Mouse (Mus musculus) midbrain, postnatal 0 days (tissue): ENCODE results near the gene Arl5c. TPM values are rescaled to one million over a fixed set of nuclear protein-coding genes. Genes with fewer than 3 reads are reported as not detected.
A peak's percentile ranks its signal among the peaks of the same experiment; 100 is the strongest.

Experiments used
- ATAC-seq: fragments of 200-750 bp; cut with Nextera tagmentation; 2 replicates; pipeline ENCODE4 v1.8.0; 2017; ENCODE audit warnings: moderate number of reproducible peaks, mild to moderate bottlenecking, moderate TSS enrichment, moderate library complexity; ENCODE audit not compliant: low FRiP score
- DNase-seq: peaks from one replicate; pipeline ENCODE4 v3.0.0-alpha.2; 2015; ENCODE audit warnings: low spot score
- H3K27ac ChIP-seq: fragments of 300-500 bp; sonication (generic); 2 replicates; pipeline ENCODE4 v1.5.1; 2014; ENCODE audit warnings: low read depth, mild to moderate bottlenecking, low read length, mixed read lengths
- H3K27me3 ChIP-seq: fragments of 300-500 bp; sonication (generic); 2 replicates; pipeline ENCODE4 v1.6.1; 2014; ENCODE audit warnings: low read length, control low read depth, mixed read lengths; ENCODE audit not compliant: insufficient read depth
- H3K36me3 ChIP-seq: fragments of 300-500 bp; sonication (generic); 2 replicates; pipeline ENCODE4 v1.6.1; 2014; ENCODE audit warnings: low read length, control low read depth, mixed read lengths; ENCODE audit not compliant: insufficient read depth
- H3K4me1 ChIP-seq: fragments of 300-500 bp; sonication (generic); 2 replicates; pipeline ENCODE4 v1.6.1; 2014; ENCODE audit warnings: mild to moderate bottlenecking, control low read depth, antibody characterized with exemption, low read length, mixed read lengths; ENCODE audit not compliant: insufficient read depth
- H3K4me2 ChIP-seq: fragments of 300-500 bp; sonication (generic); 2 replicates; pipeline ENCODE4 v1.6.1; 2014; ENCODE audit warnings: low read depth, mild to moderate bottlenecking, low read length, mixed read lengths; ENCODE audit not compliant: poor library complexity, severe bottlenecking
- H3K4me3 ChIP-seq: fragments of 300-500 bp; sonication (generic); 2 replicates; pipeline ENCODE4 v1.5.1; 2014; ENCODE audit warnings: low read depth, mild to moderate bottlenecking, low read length, moderate library complexity
- H3K9ac ChIP-seq: fragments of 300-500 bp; sonication (generic); replicated peaks from 2 replicates; pipeline ENCODE4 v1.6.1; 2014; ENCODE audit warnings: mild to moderate bottlenecking, low read length, moderate library complexity, mixed read lengths; ENCODE audit not compliant: poor library complexity, severe bottlenecking
- H3K9me3 ChIP-seq: fragments of 300-500 bp; sonication (generic); 2 replicates; pipeline ENCODE4 v1.6.1; 2016; ENCODE audit warnings: low read length, control low read depth
- CTCF ChIP-seq: IDR thresholded peaks from 2 replicates; pipeline ENCODE4 v1.5.1; 2016; ENCODE audit warnings: antibody characterized with exemption, mild to moderate bottlenecking
- WGBS: fragments of 180-500 bp; shearing (Covaris S2); extraction: QIAGEN DNeasy Blood & Tissue Kit; methylation state at CpG from one replicate; pipeline ENCODE4 v1.1.7; 2014; 5-methylcytosine and 5-hydroxymethylcytosine counted together
- polyA plus RNA-seq: library from polyadenylated mRNA; unstranded; fragments of >200 nt; fragmentation: Nextera tagmentation; extraction: Ambion mirVana; gene quantifications from 2 replicates; pipeline ENCODE4 v1.2.1, GENCODE M21; 2015
- total RNA-seq: library from RNA; depleted of rRNA; stranded (reverse); fragments of >200 nt; gene quantifications from 2 replicates; pipeline ENCODE4 v1.2.3, GENCODE M21; 2014

Arl5c gene
- total and polyA plus RNA-seq, 2 experiments from 2014 or later = 1.1 to 2.9 TPM

GRCm38 (mm10) chr11:97972434-97972833 is 23.5 kb downstream of the Arl5c start:
- 0 out of 2 replicates have a peak, but pooled peaks have one; percentile 16 for TF ChIP-seq CTCF
- ATAC-seq = no peak
- H3K4me3 ChIP-seq = no peak overlapping the region

DNA sequence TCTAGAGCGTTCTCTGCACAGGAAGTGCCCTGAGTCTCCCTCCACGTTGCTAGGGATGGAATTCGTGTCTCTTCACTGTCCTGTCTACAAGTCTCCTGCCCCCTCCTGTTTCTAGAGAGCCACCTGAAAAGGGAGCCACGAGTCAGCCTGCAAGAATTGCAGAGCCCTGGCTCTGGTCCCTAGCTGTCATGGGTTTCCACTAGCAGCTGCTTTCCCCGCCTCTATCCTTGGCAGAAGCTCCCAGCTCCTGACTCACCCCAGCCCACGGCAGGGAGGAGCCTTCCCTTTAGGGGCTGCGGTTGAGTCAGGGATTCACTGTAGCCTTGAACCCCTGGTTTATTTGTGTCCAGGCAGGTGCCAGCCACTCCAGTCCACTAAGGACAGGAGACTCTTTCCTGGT is 24.7 kb downstream of the Arl5c start:
- Histone ChIP-seq H3K4me2 (no peak overlapping the region), H3K27me3 (no peaks in the 10 kb centered on the region), H3K9me3 (no peaks in the 10 kb centered on the region), H3K36me3 (no peaks in the 10 kb centered on the region), H3K27ac (no peak overlapping the region), H3K9ac (no peak overlapping the region), H3K4me3 (no peak overlapping the region), H3K4me1 (no peaks in the 10 kb centered on the region)
- DNase-seq = peak; percentile 72
- no peak for TF ChIP-seq CTCF
- no peak for ATAC-seq
- 33% methylated on average over 7 of the region's 7 CpGs for WGBS

More at GRCm38 (mm10) chr11:97972434-97972833, 23.5 kb downstream of the Arl5c start:
- H3K4me2 ChIP-seq = no peak overlapping the region
- H3K36me3 ChIP-seq = no peaks in the 10 kb centered on the region
- H3K4me1 ChIP-seq = no peaks in the 10 kb centered on the region
- 69% methylated on average over 2 of the region's 2 CpGs for WGBS
- H3K27ac ChIP-seq = no peak overlapping the region
- no peaks in the 10 kb centered on the region for H3K9me3 ChIP-seq
- no peaks in the 10 kb centered on the region for H3K27me3 ChIP-seq
- DNase-seq = no peak
- no peak overlapping the region for H3K9ac ChIP-seq

GRCm38 (mm10) chr11:97970771-97971170 is 25.2 kb downstream of the Arl5c start:
- H3K9me3 ChIP-seq = no peaks in the 10 kb centered on the region
- no peak overlapping the region for H3K4me2 ChIP-seq
- H3K9ac ChIP-seq = no peak overlapping the region
- H3K36me3 ChIP-seq = no peaks in the 10 kb centered on the region
- TF ChIP-seq CTCF = no peak
- WGBS = 87% methylated on average over 7 of the region's 7 CpGs
- no peaks in the 10 kb centered on the region for H3K27me3 ChIP-seq
- no peak overlapping the region for H3K4me3 ChIP-seq
- H3K27ac ChIP-seq = no peak overlapping the region
- DNase-seq (no peak), ATAC-seq (no peak)
- no peaks in the 10 kb centered on the region for H3K4me1 ChIP-seq

GRCm38 (mm10) chr11:97968385-97968784 is 27.6 kb downstream of the Arl5c start:
- H3K4me1 ChIP-seq = no peaks in the 10 kb centered on the region
- no peak overlapping the region for H3K4me3 ChIP-seq
- H3K27ac ChIP-seq = no peak overlapping the region
- no peak overlapping the region for H3K9ac ChIP-seq
- no peaks in the 10 kb centered on the region for H3K9me3 ChIP-seq
- TF ChIP-seq CTCF = no peak
- H3K36me3 ChIP-seq = no peaks in the 10 kb centered on the region
- no peak for DNase-seq
- 90% methylated on average over 5 of the region's 5 CpGs for WGBS
- no peaks in the 10 kb centered on the region for H3K27me3 ChIP-seq
- no peak for ATAC-seq
- no peak overlapping the region for H3K4me2 ChIP-seq

DNA sequence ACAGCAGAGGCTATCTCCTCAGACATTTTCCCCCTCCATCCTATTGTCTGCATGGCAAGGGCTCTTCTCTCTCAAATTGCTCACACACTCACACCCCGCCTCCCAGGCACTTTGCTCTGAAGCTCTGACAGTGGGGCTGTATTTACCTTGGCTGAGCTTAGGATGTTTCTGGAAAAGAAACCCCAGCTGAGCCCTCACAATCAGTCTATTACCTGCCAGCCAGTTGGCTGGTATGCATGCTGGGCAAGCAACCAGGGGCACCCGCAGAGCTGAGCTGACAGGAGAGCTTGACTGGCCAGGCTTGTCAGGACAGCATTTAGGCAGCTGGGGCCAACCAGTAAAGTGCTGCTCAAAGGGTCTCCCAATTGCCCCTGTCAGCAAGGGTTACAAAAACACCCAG is 28.9 kb downstream of the Arl5c start:
- Histone ChIP-seq H3K9ac (no peak overlapping the region), H3K36me3 (no peaks in the 10 kb centered on the region), H3K9me3 (no peaks in the 10 kb centered on the region), H3K4me1 (no peaks in the 10 kb centered on the region), H3K4me3 (no peak overlapping the region), H3K4me2 (no peak overlapping the region), H3K27me3 (no peaks in the 10 kb centered on the region), H3K27ac (0 out of 2 replicates have a peak overlapping the region, but pooled peaks have one; percentile 18)
- ATAC-seq (no peak), DNase-seq (peak; percentile 62)
- 23% methylated on average over 2 of the region's 2 CpGs for WGBS
- TF ChIP-seq CTCF = no peak

GRCm38 (mm10) chr11:97960907-97961306 is 35.1 kb downstream of the Arl5c start:
- Histone ChIP-seq H3K36me3 (no peaks in the 10 kb centered on the region), H3K4me3 (no peak overlapping the region), H3K9ac (no peak overlapping the region), H3K27ac (no peak overlapping the region), H3K4me1 (peaks cover 8% of the 10 kb centered on the region; the same call in 1 of the 2 replicates), H3K4me2 (no peak overlapping the region), H3K27me3 (no peaks in the 10 kb centered on the region), H3K9me3 (no peaks in the 10 kb centered on the region)
- peak; percentile 59 for TF ChIP-seq CTCF
- peak; percentile 9 for DNase-seq
- WGBS = 100% methylated on average over 1 of the region's 1 CpGs
- ATAC-seq = no peak; the same call in 1 of the 2 replicates
